Mouse (Mus musculus): ENCODE measurements at regions not wholly inside any gene's neighbourhood (a gene's known extent, or its start where the extent isn't known, plus 50 kb on each side); places are given as distances from the start of the nearest gene placed in this dataset.

DNA sequence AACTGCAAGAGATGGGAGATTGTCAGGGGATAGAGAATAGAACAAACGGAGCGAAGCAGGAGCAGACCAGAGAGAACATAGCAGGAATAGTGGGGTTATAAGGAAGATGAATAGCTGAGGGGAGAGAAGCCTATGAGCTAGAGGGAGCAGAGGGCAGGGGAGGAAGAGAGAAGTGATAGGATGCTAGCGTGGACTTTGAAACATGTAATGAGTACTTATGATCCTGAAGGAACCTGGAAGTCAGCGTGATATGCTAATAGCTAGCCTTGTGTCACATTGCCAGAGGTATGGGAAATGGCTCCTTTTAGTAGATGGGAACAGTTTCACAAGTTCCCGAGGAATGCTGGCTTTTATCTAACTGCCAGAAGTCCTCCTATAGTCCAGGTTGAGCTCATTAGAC is 51.8 kb downstream of the Calml3 start:
- DNase-seq (ENCODE audit: low spot score in 2 of 2): no peak

DNA sequence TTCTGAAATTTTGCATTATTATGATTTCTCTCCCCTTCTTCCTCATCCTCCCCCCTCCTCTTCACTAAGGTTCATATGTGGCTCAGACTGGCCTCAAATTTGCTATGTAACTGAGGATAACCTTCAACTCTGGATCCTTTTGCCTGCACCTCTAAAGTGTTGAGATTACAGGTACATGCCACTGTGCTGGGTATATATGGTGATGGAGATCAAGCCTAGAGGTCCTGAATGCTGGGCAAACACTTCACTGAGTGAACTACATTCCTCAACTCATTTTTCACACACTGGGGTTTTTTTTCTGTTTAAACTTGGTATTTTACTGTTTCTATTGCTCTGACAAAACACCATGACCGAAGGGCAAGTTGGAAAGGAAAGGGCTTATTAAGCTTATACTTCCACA is 52.9 kb downstream of the Calml3 start:
- DNase-seq (ENCODE audit: low spot score in 2 of 2): no peak

DNA sequence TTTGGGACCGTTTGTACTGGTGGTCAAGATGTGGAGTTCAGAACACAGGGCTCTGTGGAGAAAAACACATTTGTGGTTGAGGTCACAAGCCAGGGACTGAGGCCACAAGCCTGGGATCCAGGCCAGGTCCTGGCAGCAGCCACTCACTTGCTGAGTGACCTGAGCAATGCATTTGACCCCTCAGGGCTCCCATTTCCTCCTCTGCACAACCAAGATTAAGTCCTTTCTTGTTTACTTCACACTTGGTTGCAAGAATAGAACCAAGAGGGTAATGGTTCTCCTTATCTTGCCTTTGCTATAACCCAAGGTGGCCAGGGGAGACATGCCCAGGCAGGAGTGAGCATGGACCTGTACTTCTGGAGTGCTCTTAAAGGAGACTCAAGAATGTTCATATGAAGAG is 53.4 kb downstream of the Calml3 start:
- DNase-seq (ENCODE audit: low spot score in 2 of 2): no peak

GRCm38 (mm10) chr13:3749646-3750045 is 54.5 kb downstream of the Calml3 start:
- no peak for DNase-seq (ENCODE audit: low spot score in 2 of 2)

- no peak for DNase-seq (ENCODE audit: low spot score in 2 of 2)
These were observed 55.3 kb downstream of the Calml3 start for GRCm38 (mm10) chr13:3748859-3749258.

DNA sequence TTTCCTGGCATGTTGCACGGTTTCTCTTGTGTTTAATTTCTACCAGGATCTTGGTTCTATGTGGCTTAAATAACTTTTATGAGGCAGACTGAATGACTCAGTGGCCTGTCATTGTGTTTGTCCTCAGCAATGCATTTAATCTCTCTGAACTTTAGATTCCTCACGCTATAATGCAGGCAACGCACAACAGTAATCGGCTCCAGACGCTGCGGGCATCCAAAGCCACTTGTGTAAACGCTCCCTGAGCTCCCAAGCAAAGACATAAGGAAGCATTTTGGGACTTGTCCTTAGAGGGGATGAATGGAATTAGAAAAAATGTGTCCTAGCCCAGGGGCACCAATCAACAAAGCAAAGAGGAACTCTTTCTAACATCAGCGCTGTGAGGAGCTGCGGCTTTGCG is 57.6 kb downstream of the Calml3 start:
- no peak for DNase-seq (ENCODE audit: low spot score in 2 of 2)

GRCm38 (mm10) chr13:3744870-3745269 is 59.2 kb downstream of the Calml3 start:
- no peak for DNase-seq (ENCODE audit: low spot score in 2 of 2)

DNA sequence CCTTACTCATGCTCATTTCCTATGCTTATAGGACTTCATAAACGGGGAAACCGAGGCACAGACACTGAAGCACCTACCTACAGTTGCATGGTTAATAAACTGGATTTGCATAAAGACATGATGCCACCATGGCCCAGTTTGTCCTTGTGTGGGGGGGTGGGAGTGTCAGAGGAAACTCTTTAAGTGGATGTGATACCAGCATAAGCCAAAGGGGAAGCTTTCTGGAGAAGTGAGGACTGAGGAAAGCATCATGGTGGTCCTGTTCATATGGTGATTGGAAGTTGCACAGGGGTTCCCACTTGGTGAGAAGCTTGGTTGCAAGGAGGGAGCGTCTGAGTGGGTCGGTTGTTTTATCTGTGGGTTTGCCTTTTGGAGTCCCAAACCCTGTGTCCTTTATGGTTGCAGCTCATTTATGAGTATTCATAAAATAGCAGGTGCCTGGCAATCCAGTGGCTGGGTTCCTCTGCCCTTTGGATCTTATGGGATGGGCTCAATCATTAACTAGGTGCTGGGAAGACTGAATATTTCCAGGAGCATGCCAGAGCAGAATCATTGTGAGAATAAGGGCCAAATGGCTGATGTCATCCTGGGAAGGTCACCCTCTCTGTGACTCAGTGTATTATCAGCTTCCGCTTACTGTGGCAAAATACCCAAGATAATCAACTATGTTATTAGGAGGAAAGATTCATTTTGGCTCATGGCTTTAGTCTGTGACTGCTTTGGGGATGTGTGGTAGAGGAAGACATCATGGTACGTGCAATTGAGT is 60.2 kb downstream of the Calml3 start:
- DNase-seq (ENCODE audit: low spot score in 2 of 2): no peak

DNA sequence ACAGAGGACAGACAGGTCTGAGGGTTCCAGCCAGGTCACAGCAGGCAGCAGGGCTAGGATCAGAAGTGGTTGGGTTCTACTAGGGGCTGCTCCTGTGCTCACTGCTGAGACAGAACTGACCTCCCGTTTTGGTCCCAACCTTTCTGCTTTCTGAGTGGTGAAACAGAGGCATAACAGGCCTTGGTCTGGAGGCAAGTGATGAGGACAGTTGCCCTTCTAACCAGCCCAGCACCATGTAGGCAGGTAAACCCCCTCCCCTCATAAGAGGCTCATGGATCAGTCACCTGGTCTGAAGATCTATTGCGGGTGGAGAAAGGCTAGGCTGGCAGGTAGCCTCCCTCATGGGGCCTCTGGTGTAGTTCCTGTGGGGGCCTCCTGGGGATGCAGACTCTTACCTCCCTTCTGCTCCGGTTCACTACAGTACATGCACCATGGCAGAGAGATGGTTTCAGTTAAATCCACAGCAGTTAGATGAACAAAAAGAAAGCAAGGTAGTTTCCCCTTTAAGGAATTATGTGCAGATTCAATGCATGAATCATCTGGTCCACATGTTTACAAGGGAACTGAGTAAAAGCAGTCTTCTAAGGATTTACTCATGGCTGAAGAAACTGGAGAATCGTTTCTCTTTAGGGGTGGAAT is 61.2 kb downstream of the Calml3 start:
- peak in 1 of 2 experiments; percentile 4 for DNase-seq (ENCODE audit: low spot score in 2 of 2)

DNA sequence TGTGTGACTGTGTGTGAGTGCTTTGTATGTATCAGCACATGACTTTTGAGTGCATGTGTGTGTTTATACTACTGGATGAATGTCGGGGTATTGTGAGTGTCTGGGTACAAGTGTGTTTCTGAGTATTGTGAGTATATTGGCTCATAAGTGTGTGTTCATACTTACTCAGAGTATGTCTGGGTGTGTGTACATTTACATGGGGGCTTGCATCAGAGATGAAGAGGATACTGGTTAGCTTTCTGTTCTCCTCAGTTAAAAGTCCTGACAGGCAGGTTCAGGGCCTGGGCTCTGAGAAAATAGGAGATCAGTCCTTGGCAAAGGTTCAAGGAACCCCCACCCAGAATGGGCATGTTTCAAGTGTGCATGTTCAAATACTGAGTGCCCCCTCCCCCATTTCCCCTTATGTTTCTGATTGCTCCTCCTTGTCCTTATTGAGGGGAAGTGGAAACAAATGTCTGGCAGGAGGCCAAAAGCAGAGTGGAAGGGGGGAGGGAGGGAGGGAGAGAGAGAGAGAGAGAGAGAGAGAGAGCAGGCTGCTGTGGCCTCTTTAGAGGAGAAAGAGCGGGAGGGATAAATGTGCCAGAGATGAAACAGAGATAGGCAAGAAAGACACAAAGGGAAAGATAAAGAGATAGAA is 61.9 kb downstream of the Calml3 start:
- peak in 1 of 2 experiments; percentile 7 for DNase-seq (ENCODE audit: low spot score in 2 of 2)

- DNase-seq (ENCODE audit: low spot score in 2 of 2): no peak
These were observed 73.5 kb downstream of the Calml3 start for GRCm38 (mm10) chr13:3730699-3731021.

GRCm38 (mm10) chr13:3729926-3730698 is 74.0 kb downstream of the Calml3 start:
- no peak for DNase-seq (ENCODE audit: low spot score in 2 of 2)

DNA sequence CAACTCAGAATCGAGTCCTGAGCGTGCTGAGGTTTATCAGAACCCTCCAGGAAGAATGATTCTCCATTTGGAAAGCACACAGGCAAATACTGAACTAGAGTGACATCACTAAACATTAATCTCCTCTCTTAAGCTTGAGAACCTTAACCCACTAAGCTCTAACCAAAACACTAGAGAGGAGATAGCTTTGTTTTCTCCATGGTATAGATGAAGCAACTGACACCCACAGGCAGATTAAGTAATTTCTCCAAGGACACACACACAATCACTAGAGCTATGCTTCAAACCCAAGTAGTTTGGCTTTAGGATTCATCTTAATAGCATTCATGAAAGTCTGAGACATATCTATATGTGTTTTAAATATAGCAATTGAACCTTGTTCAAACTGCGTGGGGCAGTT is 75.2 kb downstream of the Calml3 start:
- no peak for DNase-seq (ENCODE audit: low spot score in 2 of 2)

DNA sequence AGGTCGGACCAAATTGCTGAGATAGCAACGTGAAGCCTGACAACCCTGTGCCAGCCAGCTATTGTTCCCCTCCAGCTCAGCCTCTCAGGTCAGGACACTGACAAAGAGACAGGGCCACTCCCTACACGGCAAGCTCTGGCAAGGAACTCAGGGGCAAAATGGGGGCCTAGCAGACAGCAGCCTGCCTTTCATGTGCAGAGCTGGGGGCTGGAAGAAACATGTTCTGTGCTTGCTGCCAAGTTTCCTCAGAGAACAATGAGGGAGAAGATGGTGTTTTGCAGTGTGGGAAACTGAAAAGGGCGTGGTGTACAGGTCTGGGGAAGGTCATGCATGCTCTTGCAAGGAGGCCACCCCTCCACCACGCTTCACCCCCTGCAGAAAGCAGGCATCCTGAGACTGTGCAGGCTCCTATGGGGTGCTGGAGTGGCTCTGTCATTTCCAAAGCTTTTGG is 77.8 kb downstream of the Calml3 start:
- no peak for DNase-seq (ENCODE audit: low spot score in 2 of 2)

- DNase-seq (ENCODE audit: low spot score in 2 of 2): no peak
These were observed 78.3 kb downstream of the Calml3 start for GRCm38 (mm10) chr13:3725803-3726202.

DNA sequence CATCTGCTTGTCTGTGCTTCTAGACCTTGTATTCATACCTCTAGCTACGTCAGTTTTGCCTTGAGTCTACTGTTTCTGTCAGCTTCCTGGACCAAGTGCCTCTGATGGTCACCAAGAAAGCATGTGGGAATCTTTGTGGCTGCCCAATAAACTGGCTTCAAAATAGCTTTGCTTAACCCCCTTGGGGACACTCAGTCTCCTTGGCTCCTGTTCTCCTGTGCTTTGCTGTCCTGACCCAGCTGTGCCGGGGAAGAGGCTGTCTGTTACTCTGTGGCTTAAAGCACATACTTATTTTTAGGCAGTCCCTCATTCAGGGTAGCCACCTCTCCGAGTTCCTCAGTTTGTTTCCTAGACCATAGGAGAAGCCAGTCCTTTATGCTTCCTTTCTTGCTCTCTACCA is 79.8 kb downstream of the Calml3 start:
- DNase-seq (ENCODE audit: low spot score in 2 of 2): no peak

DNA sequence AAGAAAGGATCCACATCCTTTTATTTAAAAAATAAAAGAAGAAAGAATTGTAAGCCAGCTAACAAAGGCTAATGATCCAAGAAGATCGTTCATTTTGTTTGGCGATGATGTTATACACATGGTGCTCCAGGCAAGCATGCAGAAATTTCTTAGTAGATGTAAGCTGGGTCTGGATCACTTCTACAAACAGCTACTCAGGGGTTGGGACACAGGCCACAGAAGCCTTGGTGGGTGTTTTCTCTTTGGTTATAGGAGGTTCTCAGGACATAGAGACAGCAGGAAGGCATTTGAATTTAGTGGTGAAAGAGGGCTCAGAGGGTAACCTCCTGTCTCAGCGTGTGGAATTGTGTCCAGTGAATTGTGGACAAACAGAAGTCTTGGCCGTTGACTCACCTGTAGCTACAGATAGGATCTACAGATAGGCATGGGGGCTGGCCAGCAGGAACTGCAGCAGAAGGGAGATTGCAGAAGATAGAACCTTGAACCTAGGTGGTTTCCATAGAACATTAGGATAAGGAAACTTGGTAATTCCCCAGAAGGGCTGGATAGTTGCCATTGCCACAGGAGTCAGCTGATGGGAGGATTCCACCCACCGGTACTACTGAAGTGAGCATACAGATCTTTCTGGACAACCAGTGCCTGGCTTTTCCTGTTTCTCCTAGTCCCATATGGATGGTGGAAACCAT is 80.5 kb downstream of the Calml3 start:
- no peak for DNase-seq (ENCODE audit: low spot score in 2 of 2)

GRCm38 (mm10) chr13:3715019-3715418 is 81.2 kb downstream of the Asb13 start:
- DNase-seq (ENCODE audit: low spot score in 2 of 2): no peak

GRCm38 (mm10) chr13:3712497-3713160 is 78.8 kb downstream of the Asb13 start:
- no peak for DNase-seq (ENCODE audit: low spot score in 2 of 2)

DNA sequence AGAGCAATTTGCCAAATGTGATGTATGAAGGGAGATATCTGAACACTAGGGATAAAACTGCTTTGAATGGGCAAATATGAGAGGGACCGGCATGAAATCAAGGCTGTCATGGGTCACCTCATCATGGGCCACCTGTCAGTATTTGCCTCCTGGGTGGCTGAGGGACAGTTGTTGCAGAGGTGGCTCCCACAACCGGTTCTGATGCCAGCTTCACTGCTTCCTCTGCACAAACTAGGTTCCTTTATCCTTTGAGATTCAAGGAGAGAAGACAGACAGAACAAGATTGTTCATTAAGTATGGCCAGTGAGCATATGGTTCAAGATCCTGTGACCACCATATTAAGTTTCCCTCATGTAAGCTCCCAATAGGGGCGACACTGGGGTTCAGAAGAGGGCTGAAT is 78.3 kb downstream of the Asb13 start:
- DNase-seq (ENCODE audit: low spot score in 2 of 2): no peak

GRCm38 (mm10) chr13:3709982-3710618 is 76.3 kb downstream of the Asb13 start:
- no peak for DNase-seq (ENCODE audit: low spot score in 2 of 2)
